Mouse (Mus musculus) cerebellum, postnatal 10 days (tissue): ENCODE measurements around the gene Gm20425.

ENCODE experiments used
- DNase-seq, 2 experiments: peaks; one replicate each; pipeline ENCODE4 v3.0.0; 2021; ENCODE audit warnings: mixed read lengths in 2 of 2

Gm20425 gene

DNA sequence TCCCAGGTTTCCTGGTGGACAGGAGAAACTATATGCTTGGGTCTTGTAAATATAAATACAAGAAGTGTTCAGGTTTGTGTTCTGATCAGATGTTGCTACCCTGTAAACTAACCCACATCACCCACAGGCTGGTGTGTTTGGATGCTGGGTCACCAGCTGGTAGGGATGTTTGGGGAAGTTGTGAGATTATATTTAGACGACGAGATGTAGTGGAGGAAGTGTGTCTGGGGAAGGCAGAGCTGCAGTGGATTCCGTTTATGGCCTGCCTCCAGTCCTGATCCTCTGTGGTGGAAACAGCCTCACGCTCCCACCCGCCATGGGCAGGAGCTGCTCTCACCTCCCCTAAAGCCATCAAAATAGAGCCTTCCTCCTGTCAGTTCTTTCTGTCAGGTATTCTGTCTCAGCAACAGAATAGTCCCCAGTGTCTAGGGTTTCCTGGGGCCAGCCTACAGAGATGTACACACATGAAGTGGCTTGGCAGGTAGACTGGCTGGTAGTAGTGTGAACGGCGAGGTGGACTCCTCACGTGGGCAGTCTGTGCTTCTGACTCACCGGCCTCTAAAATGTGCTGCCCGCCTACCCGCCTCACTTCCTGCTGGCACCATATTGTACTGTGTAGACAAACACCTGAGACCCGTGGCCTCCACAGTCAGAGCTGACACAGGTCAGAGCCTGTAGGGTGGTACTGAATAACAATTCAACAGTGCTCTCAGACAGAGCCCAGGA lies 80.9 kb downstream of the Gm20425 start:
- no peak for DNase-seq

DNA sequence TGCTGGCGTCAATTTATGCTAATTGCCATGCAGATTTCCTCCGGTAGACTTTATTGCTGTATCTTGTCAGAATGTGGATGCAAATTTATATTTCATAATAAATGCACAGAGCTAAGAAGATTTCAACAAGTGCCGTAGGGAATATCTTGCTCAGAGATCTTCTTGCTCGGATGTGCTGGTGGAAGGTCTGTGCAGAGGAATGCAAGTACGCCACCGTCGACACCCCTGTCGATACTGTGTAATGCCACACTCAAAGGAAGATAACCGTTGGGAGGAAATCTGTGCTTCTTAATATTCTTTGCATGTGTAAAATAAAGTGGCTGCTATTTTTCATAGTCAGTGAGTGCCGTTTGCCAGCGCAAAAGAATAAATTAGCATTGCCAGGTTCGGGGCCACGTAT lies 83.0 kb downstream of the Gm20425 start:
- no peak for DNase-seq

DNA sequence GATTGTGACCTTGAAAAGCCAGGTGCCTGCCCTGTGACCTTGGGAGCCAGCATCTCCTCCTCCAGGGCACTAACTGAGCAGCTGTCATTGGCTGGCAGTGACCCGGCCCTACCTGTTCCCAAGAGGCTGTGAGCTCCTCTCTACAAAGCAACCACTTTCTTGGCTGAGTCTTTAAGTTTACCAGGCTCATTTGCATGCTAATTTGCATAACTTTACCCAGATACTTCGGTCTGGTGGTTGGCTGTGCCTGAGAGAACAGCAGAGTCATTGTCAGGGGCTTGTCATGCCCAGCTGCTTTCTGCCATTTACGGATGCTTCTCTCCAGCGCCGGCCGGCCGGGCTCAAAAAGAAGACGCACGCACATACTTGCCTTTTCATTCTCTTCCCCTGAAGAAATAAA lies 83.4 kb downstream of the Gm20425 start:
- no peak for DNase-seq

DNA sequence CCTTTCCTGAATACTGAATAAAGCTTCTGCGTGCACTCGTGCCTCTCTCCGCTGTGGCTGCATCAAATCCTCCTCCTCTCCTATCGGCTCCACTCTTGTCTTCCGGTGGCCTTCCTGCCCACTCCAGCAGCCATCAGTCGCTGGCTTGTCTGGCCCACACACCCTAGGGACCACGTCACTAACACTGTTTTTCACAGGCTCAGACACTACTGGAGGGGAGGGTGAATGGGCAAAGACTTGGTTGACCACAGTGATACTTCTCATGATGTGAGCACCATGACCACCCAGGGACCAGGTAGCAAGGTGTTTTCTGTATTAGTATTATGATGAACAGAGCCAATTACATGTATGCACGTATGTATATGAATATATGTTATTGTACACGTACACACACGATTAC lies 83.8 kb downstream of the Gm20425 start:
- no peak for DNase-seq

DNA sequence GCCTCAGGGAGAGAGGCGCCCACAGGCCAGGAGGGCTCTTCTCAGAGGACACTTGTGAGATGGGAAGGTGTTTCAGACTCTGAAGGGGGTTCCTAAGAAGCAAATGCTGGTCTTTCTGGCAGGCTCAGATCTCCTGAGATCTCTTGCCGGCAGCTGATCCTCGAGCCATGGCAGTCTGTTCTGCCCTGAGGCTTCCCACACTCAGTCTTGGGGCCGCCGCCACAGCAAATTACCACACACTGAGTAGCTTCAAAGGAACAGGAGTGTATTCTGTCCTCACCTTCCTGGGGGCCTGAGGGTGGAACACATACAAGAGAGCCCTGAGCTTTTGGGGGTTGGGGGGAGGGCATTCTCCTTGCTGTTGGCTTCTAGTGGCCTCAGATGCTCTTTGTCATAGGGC lies 84.8 kb downstream of the Gm20425 start:
- peak; percentile 42 to 44 for DNase-seq

DNA sequence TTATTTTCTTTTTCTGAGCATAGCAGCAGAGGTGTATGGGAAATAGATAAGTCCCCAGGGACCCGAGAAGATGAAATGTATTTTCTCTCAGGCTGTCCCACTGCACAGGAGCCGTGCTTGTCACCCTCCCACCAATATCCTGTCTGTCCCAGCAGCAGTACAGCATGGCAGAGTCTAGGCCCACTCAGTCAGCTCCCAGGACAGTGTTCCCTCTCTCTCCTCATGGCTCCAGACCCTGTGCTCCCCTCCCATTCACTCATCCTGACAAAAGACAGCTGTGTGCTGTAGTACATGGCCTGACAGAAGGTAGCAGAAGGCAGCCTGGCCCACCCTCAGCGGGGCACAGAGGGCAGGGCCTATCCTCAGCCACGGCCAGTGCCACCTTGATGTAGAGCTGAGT lies 86.2 kb downstream of the Gm20425 start:
- DNase-seq = no peak

DNA sequence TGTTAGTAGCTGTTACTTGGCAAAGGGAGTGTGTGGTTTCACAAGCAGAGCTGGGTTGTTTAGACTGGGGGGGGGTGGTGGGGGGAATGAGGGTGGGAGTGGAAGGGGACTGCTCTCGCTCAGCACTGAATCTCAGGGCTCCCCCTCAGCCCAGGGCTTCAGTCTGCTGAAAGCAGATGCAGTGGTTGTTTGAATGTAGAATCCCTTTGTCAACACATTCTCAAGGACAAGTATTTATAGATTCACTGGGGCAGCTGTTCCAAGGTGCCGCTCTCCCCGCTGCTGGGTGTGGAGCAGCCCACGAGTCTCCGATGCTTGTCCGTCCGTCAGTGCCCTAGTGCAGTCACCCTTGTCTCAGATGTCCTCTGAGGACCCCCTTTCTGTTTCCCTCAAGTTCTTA lies 88.8 kb downstream of the Gm20425 start:
- no peak for DNase-seq

DNA sequence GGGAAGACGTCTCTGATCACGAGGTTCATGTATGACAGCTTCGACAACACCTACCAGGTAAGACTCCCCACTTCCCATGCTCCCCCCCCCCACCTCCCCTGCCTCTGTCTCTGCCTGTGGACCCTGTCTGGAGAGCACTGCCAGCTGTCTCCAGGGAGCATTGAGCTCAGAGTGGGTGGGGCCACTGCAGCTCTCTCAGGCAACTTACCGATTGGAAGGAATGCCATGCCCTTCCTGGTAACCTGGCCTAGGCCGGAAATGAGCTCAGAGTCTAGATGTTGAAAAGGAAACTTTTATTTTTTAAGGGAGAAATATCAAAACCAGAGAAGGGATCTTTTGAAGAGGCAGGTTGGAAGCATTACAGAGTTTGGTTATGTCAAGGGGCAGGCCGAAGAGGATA lies 89.7 kb downstream of the Gm20425 start:
- no peak for DNase-seq
